Mouse (Mus musculus): Measurements from ENCODE around the gene Zc3h13.

Gene Zc3h13

GRCm38 (mm10) chr14:75328062-75328461 is 43.9 kb downstream of the Zc3h13 start:
- DNase-seq = no peak

- peak in 1 of 2 experiments; percentile 11 for DNase-seq
These were observed 46.4 kb downstream of the Zc3h13 start for GRCm38 (mm10) chr14:75330621-75331020.

GRCm38 (mm10) chr14:75334321-75334720 is 50.1 kb downstream of the Zc3h13 start:
- no peak for DNase-seq

GRCm38 (mm10) chr14:75337884-75338283 is 53.7 kb downstream of the Zc3h13 start:
- peak; percentile 38 to 42 for DNase-seq

GRCm38 (mm10) chr14:75346041-75346440 is 61.9 kb downstream of the Zc3h13 start:
- no peak for DNase-seq

GRCm38 (mm10) chr14:75351626-75352025 is 67.5 kb downstream of the Zc3h13 start:
- no peak for DNase-seq

- no peak for DNase-seq
These were observed 79.1 kb downstream of the Zc3h13 start for GRCm38 (mm10) chr14:75363316-75363715.

- no peak for DNase-seq
These were observed 81.3 kb downstream of the Zc3h13 start for GRCm38 (mm10) chr14:75365301-75366035.

GRCm38 (mm10) chr14:75366741-75367140 is 82.6 kb downstream of the Zc3h13 start:
- no peak for DNase-seq

- DNase-seq = no peak
These were observed 83.3 kb downstream of the Zc3h13 start for GRCm38 (mm10) chr14:75367503-75367902.

- no peak for DNase-seq
These were observed 85.7 kb downstream of the Zc3h13 start for GRCm38 (mm10) chr14:75369880-75370279.

GRCm38 (mm10) chr14:75375006-75375598 is 90.9 kb downstream of the Zc3h13 start:
- DNase-seq = no peak

GRCm38 (mm10) chr14:75376256-75376655 is 92.1 kb downstream of the Zc3h13 start:
- DNase-seq = no peak

GRCm38 (mm10) chr14:75377612-75378011 is 93.4 kb downstream of the Zc3h13 start:
- no peak for DNase-seq

Measured in kidney, adult 8-10 months (tissue).